Mouse (Mus musculus): ENCODE measurements around the gene Tchhl1.

Tchhl1 gene

DNA sequence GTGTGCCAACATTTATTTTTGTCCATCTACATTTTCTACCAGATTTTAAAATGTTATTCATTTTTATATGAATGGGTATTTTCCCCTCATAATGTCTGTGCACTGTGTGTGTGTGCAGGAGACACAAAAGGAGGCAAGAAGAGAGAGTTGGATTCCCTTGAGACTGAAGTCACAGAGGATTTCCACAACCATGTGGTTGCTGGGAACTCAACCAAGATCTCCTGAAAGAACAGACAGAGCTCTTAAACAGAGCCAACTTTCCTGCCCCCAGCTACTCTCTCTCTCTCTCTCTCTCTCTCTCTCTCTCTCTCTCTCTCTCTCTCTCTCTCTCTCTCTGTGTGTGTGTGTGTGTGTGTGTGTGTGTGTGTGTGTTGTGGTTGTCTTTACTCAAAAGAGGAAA, 30.6 kb downstream of the Tchhl1 start:
- no peak for ATAC-seq (ENCODE audit: insufficient number of reproducible peaks, low FRiP score, low TSS enrichment)

DNA sequence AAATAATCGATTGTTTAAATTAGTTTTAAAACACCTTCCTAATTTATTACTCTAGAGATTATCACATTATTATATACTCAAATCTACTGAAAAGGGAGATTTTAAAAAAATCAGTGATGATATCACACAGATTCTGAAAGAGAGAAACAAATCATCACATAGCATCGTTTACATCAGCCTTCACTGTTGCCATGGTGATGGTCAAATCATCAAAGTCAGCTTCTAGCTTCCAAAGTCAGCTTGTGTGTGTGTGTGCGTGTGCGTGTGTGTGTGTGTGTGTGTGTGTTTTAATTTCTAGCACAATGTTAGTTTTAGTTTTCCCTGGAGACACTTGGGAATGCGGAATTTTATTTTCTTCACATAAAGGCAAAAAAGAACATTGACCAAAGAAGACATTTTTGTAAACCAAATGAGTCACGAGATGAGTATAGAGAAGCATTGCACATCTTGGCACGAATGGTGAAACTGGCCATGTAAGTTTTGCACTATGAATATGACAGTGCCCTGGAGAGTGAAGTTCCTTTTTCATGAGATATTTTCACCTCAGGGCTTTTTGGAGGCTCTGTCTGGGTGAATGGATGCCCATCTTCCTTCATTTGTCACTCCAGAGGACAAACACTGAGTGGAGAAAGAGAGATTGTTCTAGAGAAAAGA, 36.1 kb downstream of the Tchhl1 start:
- ATAC-seq (ENCODE audit: insufficient number of reproducible peaks, low FRiP score, low TSS enrichment) = no peak

DNA sequence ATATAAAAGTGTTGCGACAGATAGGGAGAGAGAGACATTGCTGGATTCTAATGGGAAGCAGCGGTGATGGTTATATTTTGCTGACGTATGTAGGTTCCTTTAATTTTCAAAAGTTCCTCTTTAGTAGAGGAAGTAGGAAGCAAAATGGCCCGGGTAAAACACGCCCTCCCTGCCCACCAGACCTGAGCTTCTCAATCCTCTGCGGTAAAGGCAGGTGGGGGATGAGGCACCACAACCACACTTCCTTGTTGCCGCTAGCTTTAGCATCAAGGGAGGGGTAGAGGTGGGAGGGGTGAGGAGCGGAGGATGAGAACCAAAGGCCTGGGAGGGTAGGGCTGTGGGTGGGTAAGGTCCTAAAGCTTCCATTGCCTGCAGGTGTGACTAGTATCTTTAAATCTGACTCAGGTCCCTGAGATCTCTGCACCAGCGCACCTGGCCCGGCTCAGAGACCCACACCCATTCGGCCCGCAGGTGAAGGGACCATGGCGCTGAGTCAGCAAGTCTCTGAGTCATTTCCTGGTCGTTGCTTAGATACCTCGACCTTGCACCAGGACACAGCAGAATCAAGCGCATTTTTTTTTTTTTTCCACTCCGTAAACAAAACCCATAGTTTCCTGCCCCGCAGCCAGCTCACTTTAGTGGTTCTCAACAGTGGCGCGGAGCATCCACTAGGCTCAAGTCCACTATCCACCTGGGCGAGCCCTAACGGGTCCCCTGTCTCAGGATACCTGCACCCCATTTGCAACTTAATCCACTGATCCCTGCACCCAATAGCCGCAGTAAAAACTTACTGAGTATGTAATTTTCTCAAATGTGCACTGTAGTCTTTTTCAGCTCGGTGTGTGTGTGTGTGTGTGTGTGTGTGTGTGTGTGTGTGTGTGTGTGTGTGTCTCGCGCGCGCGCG, 37.7 kb downstream of the Tchhl1 start:
- no peak for ATAC-seq (ENCODE audit: insufficient number of reproducible peaks, low FRiP score, low TSS enrichment)

- no peak for ATAC-seq (ENCODE audit: insufficient number of reproducible peaks, low FRiP score, low TSS enrichment)
Observed at GRCm38 (mm10) chr3:93506881-93507325, 38.3 kb downstream of the Tchhl1 start.

DNA sequence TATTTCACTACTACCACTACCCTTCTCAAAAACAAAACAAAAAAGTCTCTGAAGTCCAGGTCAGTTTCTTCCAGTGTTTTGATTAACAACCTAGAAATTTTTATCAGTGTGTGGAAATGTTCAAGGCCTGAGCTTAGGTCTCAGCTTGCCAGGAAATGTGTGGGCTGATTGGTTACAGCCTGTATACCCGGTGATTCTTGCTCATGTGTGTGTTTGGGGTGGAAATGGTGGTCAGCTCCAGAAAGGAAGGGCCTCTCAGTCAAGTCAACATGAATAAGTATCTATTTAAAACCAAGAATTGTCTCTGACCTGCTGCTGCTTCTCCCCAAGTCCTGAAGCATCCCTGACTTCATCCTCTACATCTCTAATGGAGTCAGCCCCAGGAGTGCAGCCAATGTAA, 40.7 kb downstream of the Tchhl1 start:
- no peak for ATAC-seq (ENCODE audit: insufficient number of reproducible peaks, low FRiP score, low TSS enrichment)

DNA sequence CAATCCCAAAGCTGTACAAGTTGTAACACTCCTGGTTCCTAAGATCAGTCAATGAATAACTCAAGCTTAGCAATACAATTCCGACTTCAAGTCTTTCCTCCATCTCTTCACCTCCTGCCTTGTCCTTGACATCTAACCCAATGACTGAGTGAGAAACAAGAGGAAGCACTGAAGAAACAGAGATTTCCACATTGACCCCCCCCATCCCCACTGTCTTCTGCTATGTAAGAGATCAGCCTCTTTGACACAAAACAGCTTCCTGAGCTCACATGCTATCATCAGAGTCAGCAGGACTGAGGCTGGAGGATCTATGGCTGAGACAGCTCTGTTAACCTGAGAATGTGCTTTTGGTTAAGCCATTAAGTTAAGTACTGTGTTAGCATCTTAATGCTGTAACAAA, 42.5 kb downstream of the Tchhl1 start:
- ATAC-seq (ENCODE audit: insufficient number of reproducible peaks, low FRiP score, low TSS enrichment) = no peak

- no peak for ATAC-seq (ENCODE audit: insufficient number of reproducible peaks, low FRiP score, low TSS enrichment)
Observed at GRCm38 (mm10) chr3:93511801-93512200, 43.2 kb downstream of the Tchhl1 start.

- no peak for ATAC-seq (ENCODE audit: insufficient number of reproducible peaks, low FRiP score, low TSS enrichment)
Observed at GRCm38 (mm10) chr3:93512386-93513101, 44.0 kb downstream of the Tchhl1 start.

DNA sequence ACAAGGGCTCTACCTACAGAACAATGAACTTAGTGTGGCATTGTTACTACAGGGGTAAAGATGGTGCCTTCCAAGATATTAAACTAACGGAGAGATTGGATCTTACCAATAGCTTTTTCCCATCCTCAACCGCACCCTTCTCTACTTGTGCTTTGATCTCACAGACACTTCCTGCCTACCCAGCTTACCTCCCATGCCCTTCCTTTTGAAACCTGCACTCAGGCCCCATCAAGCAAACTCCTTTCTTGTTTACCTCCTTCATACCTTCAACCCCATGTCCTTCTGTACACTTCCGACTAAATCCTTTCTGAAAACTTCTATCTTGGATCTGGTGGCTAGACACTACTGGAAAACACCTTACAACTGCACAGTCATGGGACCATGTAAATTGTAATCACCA, 46.1 kb downstream of the Tchhl1 start:
- no peak for ATAC-seq (ENCODE audit: insufficient number of reproducible peaks, low FRiP score, low TSS enrichment)

GRCm38 (mm10) chr3:93517343-93517742, 48.8 kb downstream of the Tchhl1 start:
- no peak for ATAC-seq (ENCODE audit: insufficient number of reproducible peaks, low FRiP score, low TSS enrichment)

DNA sequence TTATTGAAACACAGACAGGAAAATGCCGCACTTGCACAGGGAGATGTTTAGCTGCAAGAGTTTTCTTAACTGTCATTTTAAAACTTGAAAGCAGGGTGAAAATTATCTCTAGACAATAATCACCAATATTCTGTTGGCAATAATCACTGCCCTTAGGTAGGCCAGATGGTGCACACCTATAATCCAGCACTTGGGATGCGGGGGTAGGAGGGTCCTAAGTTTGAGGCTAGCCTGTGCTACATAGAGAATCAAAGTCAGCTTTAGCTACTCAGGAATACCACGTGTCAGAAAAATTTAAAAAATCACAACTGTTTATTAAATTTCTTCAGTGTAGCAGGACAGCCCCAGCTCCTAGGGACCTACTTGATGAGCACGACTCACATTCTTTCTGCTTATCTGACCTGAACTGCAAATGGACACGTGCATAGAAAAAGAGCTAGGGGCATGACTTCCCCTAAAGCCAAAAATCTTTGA, 51.3 kb downstream of the Tchhl1 start:
- ATAC-seq (ENCODE audit: insufficient number of reproducible peaks, low FRiP score, low TSS enrichment) = no peak

DNA sequence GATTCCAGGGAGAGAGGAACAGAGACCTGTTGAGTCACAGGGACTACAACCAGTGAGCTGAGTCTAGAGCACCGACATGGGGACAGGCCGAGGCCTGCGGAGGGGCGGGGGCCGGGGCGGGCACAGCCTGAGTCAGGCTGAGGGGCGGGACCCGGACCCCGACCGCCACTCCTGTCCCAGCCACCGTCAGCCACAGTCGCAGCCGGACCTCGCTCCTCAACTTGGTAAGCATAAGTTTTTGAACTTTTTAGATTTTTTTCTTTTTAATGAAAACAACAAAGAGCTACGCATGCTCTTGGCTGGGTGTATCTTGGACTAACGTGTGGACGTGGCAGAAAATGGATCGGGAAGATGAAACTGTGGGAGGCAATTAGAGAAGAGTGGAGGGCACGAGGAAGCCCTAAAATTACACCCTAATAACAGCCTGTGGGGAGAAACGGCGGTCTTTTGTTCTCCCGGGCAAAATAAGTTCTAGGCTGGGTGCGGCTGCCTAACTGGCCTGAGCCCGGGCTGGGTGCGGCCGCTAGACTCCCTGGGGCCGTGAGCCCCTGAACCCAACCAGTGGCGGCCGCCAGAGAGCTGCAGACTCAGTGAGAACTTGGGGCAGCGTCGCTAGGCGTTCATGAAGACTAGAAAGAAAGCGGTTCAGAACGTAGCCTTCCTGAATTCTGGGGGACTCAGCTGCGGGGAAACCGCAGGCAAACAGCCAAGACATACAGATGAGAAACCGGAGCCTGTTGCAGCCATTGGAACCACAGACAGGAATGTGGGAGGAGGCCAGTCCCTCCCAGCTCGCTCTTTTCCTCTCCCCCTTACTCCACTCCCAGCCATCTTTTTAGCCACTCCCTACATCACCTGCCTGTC, 52.0 kb downstream of the Tchhl1 start, which contains the start of gene S100a11:
Gene S100a11, plus strand, starts transcription at position 159 of the 864 bp plus-strand sequence.
- ATAC-seq (ENCODE audit: insufficient number of reproducible peaks, low FRiP score, low TSS enrichment) = no peak
